Mouse (Mus musculus): Measurements from ENCODE around the gene Dennd2a. TPM values are rescaled to one million over a fixed set of nuclear protein-coding genes. Genes with fewer than 3 reads are reported as not detected.
"Not testable (repeated sequence)": the region's sequence is repeated elsewhere in the genome, so short reads cannot be mapped to it uniquely, and the experiment has no call there.

Gene Dennd2a
- total RNA-seq, 2 experiments from 2014 or later, result 6.8 to 7.4 TPM

GRCm38 (mm10) chr6:39426725-39427124 lies 130.9 kb downstream of the Dennd2a start:
- intact Hi-C loops (cut with DNase I), result no loop called here

GRCm38 (mm10) chr6:39425181-39425580 lies 132.5 kb downstream of the Dennd2a start:
- no peak for DNase-seq
- intact Hi-C loops (cut with DNase I), result no loop called here

More at GRCm38 (mm10) chr6:39426725-39427124, 130.9 kb downstream of the Dennd2a start:
- no peak for DNase-seq

- no peak for DNase-seq
- intact Hi-C loops (cut with DNase I), result no loop called here
Observed at GRCm38 (mm10) chr6:39423686-39424085, 134.0 kb downstream of the Dennd2a start.

- no peak for DNase-seq
- intact Hi-C loops (cut with DNase I), result no loop called here
Observed at GRCm38 (mm10) chr6:39423130-39423551, 134.5 kb downstream of the Dennd2a start.

GRCm38 (mm10) chr6:39420867-39421266 lies 136.8 kb downstream of the Dennd2a start:
- no peak for DNase-seq
- intact Hi-C loops (cut with DNase I), result no loop called here

GRCm38 (mm10) chr6:39419851-39420721 lies 137.6 kb downstream of the Dennd2a start, which contains the start of gene Mkrn1:
TSS of gene Mkrn1 (minus strand) at chr6:39420462.
- peak; percentile 72 to 81 for DNase-seq
- intact Hi-C loops (cut with DNase I), result loop anchor here (5.0 kb wide), 1 partner anchor 142 kb away; no protein-coding TSS in a partner anchor

GRCm38 (mm10) chr6:39419386-39419850 lies 138.2 kb downstream of the Dennd2a start:
- intact Hi-C loops (cut with DNase I), result loop anchor here (5.0 kb wide), 1 partner anchor 143 kb away; no protein-coding TSS in a partner anchor
- DNase-seq, result peak in 1 of 2 experiments; percentile 67

GRCm38 (mm10) chr6:39416654-39417053 lies 141.0 kb downstream of the Dennd2a start:
- not testable (repeated sequence) for DNase-seq
- intact Hi-C loops (cut with DNase I), result loop anchor here (5.0 kb wide), 1 partner anchor 146 kb away; no protein-coding TSS in a partner anchor

- intact Hi-C loops (cut with DNase I), result loop anchor here (5.0 kb wide), 1 partner anchor 147 kb away; no protein-coding TSS in a partner anchor
- peak; percentile 42 to 77 for DNase-seq
Observed at GRCm38 (mm10) chr6:39415762-39416161, 141.9 kb downstream of the Dennd2a start.

- intact Hi-C loops (cut with DNase I), result no loop called here
Observed at GRCm38 (mm10) chr6:39414106-39414505, 143.6 kb downstream of the Dennd2a start.

More at GRCm38 (mm10) chr6:39414106-39414505, 143.6 kb downstream of the Dennd2a start:
- no peak for DNase-seq

Other genes starting within 250 kb of the Dennd2a start
- gene Slc37a3, start 180.2 kb downstream of the Dennd2a start, total RNA-seq (2021), result 10 to 100 TPM; 21.5 to 22.8 TPM
- gene Rab19, start 176.7 kb downstream of the Dennd2a start, total RNA-seq (2021), result under 1 TPM; 0.25 to 0.27 TPM
- 10 to 100 TPM; 60.7 to 80.6 TPM for gene Mkrn1, start 137.4 kb downstream of the Dennd2a start, total RNA-seq (2021)
- 10 to 100 TPM; 14.0 to 15.8 TPM for gene Adck2, start 16.0 kb upstream of the Dennd2a start, total RNA-seq (2021)
- under 1 TPM in 1 of 2 experiments, not detected in 1; 0.72 TPM for gene Gm42420, start 27.9 kb upstream of the Dennd2a start, total RNA-seq (2021)
- 100 to 1,000 TPM; 703 to 715 TPM for gene Ndufb2, start 34.7 kb upstream of the Dennd2a start, total RNA-seq (2021)
- gene Braf, start 167.6 kb upstream of the Dennd2a start, total RNA-seq (2021), result 10 to 100 TPM; 14.7 to 20.8 TPM

Measured in heart, postnatal 36 days (tissue).